Mouse (Mus musculus): ENCODE results near the gene Hist1h3c. TPM values are rescaled to one million over a fixed set of nuclear protein-coding genes. Genes with fewer than 3 reads are reported as not detected.
A peak's percentile ranks its signal among the peaks of the same experiment; 100 is the strongest.

The Hist1h3c gene
- polyA plus RNA-seq, 1 experiment from 2014 or later = 6.0 TPM

DNA sequence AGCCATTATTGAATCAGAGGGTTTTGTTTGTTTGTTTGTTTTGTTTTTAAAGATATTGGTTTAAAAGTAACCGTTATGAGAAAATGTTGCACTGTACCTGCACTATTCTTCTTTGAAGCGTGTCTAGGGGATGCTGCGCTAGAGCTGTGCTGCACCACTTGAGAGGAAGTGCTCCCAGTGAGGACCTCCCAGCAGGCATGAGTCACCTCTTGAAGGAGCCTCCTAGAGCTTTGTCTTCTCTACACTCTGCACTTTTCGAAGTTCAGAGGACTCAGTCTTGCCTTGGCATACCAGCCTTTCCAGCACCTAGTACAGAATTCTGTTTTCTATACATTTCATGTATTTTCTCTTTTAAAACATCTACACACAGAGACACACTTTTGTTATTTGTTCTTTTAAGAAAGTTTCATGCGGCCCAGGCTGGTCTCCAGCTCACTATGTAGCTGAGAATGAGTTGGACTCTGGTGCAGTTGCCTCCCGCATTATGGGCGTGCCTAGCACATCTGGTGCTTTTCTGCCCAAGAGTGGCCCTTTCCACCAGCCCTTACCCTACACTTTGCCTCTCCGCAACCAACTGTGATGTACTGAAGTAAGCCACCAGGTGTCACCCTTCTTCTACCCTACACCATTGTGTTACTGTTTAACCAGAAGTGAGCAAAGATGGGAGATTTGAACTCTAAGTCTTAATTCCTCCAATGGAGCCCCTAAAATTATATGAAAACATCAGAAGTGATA is 44.4 kb downstream of the Hist1h3c start:
- Histone ChIP-seq H3K4me3 (replicated peaks; ENCODE audit: low read depth, low read length) (no peak overlapping the region), H3K36me3 (ENCODE audit: insufficient read depth, low read length) (no peaks in the 10 kb centered on the region), H3K27me3 (ENCODE audit: insufficient read depth, low read length) (no peaks in the 10 kb centered on the region), H3K4me1 (replicated peaks; ENCODE audit: insufficient read depth, low read length) (no peaks in the 10 kb centered on the region), H3K9ac (ENCODE audit: low read depth, low read length) (no peak overlapping the region), H3K27ac (no peak overlapping the region), H3K4me2 (ENCODE audit: low read length) (no peak overlapping the region), H3K9me3 (replicated peaks; ENCODE audit: low read length) (no peaks in the 10 kb centered on the region)
- peak; percentile 69 for ATAC-seq (replicated peaks; ENCODE audit: low FRiP score, low read depth)
- TF ChIP-seq CTCF (IDR thresholded peaks at IDR 0.05; ENCODE audit: low read depth) = peak; percentile 89
- DNase-seq (ENCODE audit: low spot score) = peak; percentile 94
- 27% methylated on average over 8 of the region's 8 CpGs for WGBS

DNA sequence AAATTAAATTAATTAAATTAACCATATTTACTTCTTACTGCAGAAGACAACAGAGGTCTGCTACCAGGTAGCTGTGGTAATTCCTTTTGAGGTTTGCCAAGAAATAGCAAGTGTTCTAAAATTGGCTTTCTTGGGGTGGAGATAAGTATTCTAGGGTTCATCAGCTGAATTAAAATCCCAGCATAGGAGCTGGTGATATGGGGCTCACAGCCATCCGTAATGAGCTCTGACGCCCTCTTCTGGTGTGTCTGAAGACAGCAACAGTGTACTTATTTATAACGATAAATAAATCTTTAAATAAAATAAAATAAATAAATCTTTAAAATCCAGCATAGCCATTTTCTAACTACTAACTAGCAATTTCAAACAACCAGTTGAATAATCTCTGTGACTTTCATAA is 45.6 kb downstream of the Hist1h3c start:
- Histone ChIP-seq H3K27ac (no peak overlapping the region), H3K9ac (ENCODE audit: low read depth, low read length) (no peak overlapping the region), H3K4me1 (replicated peaks; ENCODE audit: insufficient read depth, low read length) (no peaks in the 10 kb centered on the region), H3K4me2 (ENCODE audit: low read length) (no peak overlapping the region), H3K27me3 (ENCODE audit: insufficient read depth, low read length) (no peaks in the 10 kb centered on the region), H3K9me3 (replicated peaks; ENCODE audit: low read length) (no peaks in the 10 kb centered on the region), H3K4me3 (replicated peaks; ENCODE audit: low read depth, low read length) (no peak overlapping the region), H3K36me3 (ENCODE audit: insufficient read depth, low read length) (no peaks in the 10 kb centered on the region)
- DNase-seq (ENCODE audit: low spot score) (no peak), ATAC-seq (replicated peaks; ENCODE audit: low FRiP score, low read depth) (no peak)
- WGBS = 72% methylated on average over 3 of the region's 3 CpGs
- TF ChIP-seq CTCF (IDR thresholded peaks at IDR 0.05; ENCODE audit: low read depth) = no peak

DNA sequence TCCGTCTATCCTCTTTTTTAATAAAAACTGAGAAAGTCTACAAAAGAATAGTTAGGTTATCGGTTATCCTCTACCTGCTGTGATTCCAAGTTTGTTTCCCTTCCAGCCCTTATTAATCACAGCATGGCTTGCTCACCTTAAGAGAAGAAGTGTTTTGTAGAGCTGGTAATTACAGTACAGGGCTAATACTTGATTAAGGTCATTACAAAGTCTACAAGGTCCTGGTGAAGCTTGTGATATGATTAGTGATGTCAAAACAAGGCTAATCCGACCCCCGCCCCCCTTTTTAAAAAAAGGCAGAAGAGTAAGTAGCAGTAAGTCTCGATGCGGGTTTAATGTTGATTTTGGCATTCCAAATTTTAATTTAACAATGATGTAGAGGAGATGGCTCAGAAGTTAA is 46.4 kb downstream of the Hist1h3c start:
- WGBS = 64% methylated on average over 6 of the region's 6 CpGs
- Histone ChIP-seq H3K36me3 (ENCODE audit: insufficient read depth, low read length) (no peaks in the 10 kb centered on the region), H3K4me2 (ENCODE audit: low read length) (peak overlapping the region; percentile 41), H3K9ac (ENCODE audit: low read depth, low read length) (no peak overlapping the region), H3K27me3 (ENCODE audit: insufficient read depth, low read length) (no peaks in the 10 kb centered on the region), H3K27ac (peak overlapping the region; percentile 71; the same call in 1 of the 2 replicates), H3K9me3 (replicated peaks; ENCODE audit: low read length) (no peaks in the 10 kb centered on the region), H3K4me3 (replicated peaks; ENCODE audit: low read depth, low read length) (no peak overlapping the region), H3K4me1 (replicated peaks; ENCODE audit: insufficient read depth, low read length) (no peaks in the 10 kb centered on the region)
- no peak for ATAC-seq (replicated peaks; ENCODE audit: low FRiP score, low read depth)
- no peak for TF ChIP-seq CTCF (IDR thresholded peaks at IDR 0.05; ENCODE audit: low read depth)
- DNase-seq (ENCODE audit: low spot score) = no peak

DNA sequence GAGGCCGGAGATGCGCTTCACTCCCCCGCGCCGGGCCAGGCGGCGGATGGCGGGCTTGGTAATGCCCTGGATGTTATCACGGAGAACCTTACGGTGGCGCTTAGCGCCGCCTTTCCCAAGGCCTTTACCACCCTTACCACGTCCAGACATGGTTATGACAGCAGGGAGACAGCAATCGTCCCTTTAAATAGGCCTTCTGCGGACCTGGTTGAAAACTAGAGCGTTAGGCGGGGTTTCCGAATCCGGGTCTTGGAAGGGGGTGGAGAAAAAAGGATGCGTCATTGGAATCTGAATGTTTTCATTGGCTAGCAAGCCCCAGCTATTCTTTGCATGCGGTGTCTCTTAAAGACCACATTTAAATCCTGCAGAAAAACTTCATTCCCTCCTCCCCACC is 47.1 kb downstream of the Hist1h3c start, which contains the start of gene Hist1h4c:
TSS of gene Hist1h4c (minus strand) at position 155 of the 394 bp plus-strand sequence.
- no peaks in the 10 kb centered on the region for H3K9me3 ChIP-seq (replicated peaks; ENCODE audit: low read length)
- H3K4me2 ChIP-seq (ENCODE audit: low read length) = peak within 1 kb of the TSS; percentile 57
- H3K36me3 ChIP-seq (ENCODE audit: insufficient read depth, low read length) = no peaks in the 10 kb centered on the region
- no peaks in the 10 kb centered on the region for H3K27me3 ChIP-seq (ENCODE audit: insufficient read depth, low read length)
- peak; percentile 92 for ATAC-seq (replicated peaks; ENCODE audit: low FRiP score, low read depth)
- TF ChIP-seq CTCF (IDR thresholded peaks at IDR 0.05; ENCODE audit: low read depth) = peak; percentile 24; the same call in 1 of the 2 replicates
- peak within 1 kb of the TSS; percentile 63 for H3K9ac ChIP-seq (ENCODE audit: low read depth, low read length)
- H3K27ac ChIP-seq = peak within 1 kb of the TSS; percentile 83
- H3K4me1 ChIP-seq (replicated peaks; ENCODE audit: insufficient read depth, low read length) = no peaks in the 10 kb centered on the region
- peak; percentile 99 for DNase-seq (ENCODE audit: low spot score)
- H3K4me3 ChIP-seq (replicated peaks; ENCODE audit: low read depth, low read length) = peak within 1 kb of the TSS; percentile 41
- under 1% methylated on average over 22 of the region's 22 CpGs for WGBS

DNA sequence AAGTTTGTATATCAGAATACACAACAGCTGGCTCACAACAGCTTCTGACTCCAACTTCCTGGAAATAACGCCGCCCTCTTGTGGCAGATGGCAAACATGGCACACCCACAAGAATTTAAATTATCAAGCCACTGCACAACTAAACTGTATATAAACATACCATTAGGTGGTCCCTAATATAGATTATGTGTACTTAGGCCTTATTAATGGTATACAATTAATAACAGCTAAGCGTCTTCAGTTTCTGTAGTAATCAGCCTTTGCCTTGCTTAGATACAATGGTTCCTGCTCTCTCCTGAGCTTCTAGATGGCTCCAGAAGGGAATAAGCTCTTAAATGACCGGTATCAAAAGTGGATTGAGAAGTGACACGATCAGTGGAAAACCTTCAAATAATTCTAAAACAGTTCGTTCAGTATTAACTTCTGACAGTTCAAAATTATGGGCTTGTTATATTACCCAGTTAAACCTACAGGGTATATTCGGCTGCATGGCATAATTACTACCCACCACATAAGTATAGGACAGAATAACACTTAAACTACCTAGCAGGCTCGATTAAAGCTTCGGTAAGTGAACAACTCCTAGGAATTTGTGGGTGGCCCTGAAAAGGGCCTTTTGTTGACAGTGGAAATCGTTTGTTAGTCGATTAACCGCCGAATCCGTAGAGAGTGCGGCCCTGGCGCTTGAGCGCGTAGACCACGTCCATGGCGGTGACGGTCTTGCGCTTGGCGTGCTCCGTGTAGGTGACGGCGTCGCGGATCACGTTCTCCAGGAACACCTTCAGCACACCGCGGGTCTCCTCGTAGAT is 47.7 kb downstream of the Hist1h3c start:
- H3K27ac ChIP-seq = peak overlapping the region; percentile 83
- WGBS = under 1% methylated on average over 22 of the region's 32 CpGs
- ATAC-seq (replicated peaks; ENCODE audit: low FRiP score, low read depth) = peak; percentile 70
- peak overlapping the region; percentile 41 for H3K4me3 ChIP-seq (replicated peaks; ENCODE audit: low read depth, low read length)
- peak; percentile 86 for TF ChIP-seq CTCF (IDR thresholded peaks at IDR 0.05; ENCODE audit: low read depth)
- H3K27me3 ChIP-seq (ENCODE audit: insufficient read depth, low read length) = no peaks in the 10 kb centered on the region
- no peaks in the 10 kb centered on the region for H3K9me3 ChIP-seq (replicated peaks; ENCODE audit: low read length)
- H3K36me3 ChIP-seq (ENCODE audit: insufficient read depth, low read length) = no peaks in the 10 kb centered on the region
- H3K4me1 ChIP-seq (replicated peaks; ENCODE audit: insufficient read depth, low read length) = no peaks in the 10 kb centered on the region
- peak overlapping the region; percentile 63 for H3K9ac ChIP-seq (ENCODE audit: low read depth, low read length)
- peak; percentile 93 for DNase-seq (ENCODE audit: low spot score)
- peak overlapping the region; percentile 57 for H3K4me2 ChIP-seq (ENCODE audit: low read length)

- H3K36me3 ChIP-seq (ENCODE audit: insufficient read depth, low read length) = no peaks in the 10 kb centered on the region
- H3K27ac ChIP-seq = peak overlapping the region; percentile 19; the same call in 1 of the 2 replicates
- no peak overlapping the region for H3K4me3 ChIP-seq (replicated peaks; ENCODE audit: low read depth, low read length)
- H3K4me2 ChIP-seq (ENCODE audit: low read length) = no peak overlapping the region
- DNase-seq (ENCODE audit: low spot score) (no peak), ATAC-seq (replicated peaks; ENCODE audit: low FRiP score, low read depth) (no peak)
- no peak for TF ChIP-seq CTCF (IDR thresholded peaks at IDR 0.05; ENCODE audit: low read depth)
- H3K4me1 ChIP-seq (replicated peaks; ENCODE audit: insufficient read depth, low read length) = no peaks in the 10 kb centered on the region
- no peak overlapping the region for H3K9ac ChIP-seq (ENCODE audit: low read depth, low read length)
- 60% methylated on average over 15 of the region's 15 CpGs for WGBS
- H3K27me3 ChIP-seq (ENCODE audit: insufficient read depth, low read length) = no peaks in the 10 kb centered on the region
- no peaks in the 10 kb centered on the region for H3K9me3 ChIP-seq (replicated peaks; ENCODE audit: low read length)
Observed at GRCm38 (mm10) chr13:23696061-23696474, 49.3 kb downstream of the Hist1h3c start.

All from kidney, postnatal 0 days (tissue).